Mouse (Mus musculus): Measurements from ENCODE around the gene Hnrnpa0. TPM values are rescaled to one million over a fixed set of nuclear protein-coding genes. Genes with fewer than 3 reads are reported as not detected.

Hnrnpa0 gene
- 25.0 and 104 TPM in 2 replicates for polyA plus RNA-seq (2012; rRNA removed; ENCODE audit: low replicate concordance)

DNA sequence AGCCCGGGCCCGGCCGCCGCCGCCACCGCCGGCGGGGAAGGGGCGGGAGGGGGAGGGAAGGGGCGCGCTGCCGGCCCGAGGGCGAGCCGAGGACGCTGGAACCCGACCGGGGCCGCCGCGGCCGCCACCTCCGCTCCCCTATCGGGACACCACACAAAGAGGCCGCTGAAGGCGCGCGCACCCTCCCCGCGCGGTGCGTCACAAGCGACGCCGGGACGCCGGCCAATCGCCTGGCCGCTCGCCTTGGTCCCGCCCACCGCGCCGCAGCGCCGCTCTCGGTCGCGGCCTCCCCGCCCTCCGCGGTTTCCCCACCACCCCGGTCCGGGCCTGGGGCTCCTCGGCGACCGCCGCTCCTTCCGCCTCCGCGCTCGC, at the start of gene Hnrnpa0:
TSS of gene Hnrnpa0 (minus strand) at position 161 of the 372 bp plus-strand sequence.

DNA sequence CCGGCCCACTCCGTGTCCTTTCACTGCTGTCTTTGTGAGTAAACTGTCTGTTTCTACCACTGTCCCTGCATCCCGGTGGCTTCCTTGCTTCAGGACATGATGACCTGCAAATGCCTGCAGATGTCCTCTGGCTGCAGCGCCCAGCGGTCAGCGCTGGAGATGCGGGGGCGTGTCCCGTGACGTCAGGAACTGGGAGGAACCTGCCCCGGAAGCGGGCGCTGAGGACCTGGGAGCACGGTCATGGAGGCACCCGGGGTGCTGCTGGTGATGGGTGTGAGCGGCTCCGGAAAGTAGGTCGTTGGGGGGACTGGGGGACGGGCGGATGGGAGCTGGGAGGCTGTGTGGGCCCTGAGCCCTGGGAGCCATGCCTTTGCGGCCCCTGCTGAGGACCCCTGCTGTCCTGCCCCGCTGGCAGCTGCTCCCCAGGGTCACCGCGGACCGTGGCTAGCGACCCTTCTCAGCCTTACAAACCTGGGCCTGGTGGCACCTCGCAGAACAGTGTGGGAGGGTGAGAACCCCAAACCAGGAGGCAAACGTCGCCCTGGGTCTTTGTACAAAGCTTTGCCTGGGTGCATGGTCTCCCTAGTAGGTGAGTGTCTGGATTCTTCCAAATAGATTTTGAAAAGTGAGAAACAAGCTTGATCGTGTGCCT, 29.2 kb upstream of the Hnrnpa0 start, which contains the start of gene Idnk:
TSS of gene Idnk (plus strand) at position 203 of the 652 bp plus-strand sequence.

DNA sequence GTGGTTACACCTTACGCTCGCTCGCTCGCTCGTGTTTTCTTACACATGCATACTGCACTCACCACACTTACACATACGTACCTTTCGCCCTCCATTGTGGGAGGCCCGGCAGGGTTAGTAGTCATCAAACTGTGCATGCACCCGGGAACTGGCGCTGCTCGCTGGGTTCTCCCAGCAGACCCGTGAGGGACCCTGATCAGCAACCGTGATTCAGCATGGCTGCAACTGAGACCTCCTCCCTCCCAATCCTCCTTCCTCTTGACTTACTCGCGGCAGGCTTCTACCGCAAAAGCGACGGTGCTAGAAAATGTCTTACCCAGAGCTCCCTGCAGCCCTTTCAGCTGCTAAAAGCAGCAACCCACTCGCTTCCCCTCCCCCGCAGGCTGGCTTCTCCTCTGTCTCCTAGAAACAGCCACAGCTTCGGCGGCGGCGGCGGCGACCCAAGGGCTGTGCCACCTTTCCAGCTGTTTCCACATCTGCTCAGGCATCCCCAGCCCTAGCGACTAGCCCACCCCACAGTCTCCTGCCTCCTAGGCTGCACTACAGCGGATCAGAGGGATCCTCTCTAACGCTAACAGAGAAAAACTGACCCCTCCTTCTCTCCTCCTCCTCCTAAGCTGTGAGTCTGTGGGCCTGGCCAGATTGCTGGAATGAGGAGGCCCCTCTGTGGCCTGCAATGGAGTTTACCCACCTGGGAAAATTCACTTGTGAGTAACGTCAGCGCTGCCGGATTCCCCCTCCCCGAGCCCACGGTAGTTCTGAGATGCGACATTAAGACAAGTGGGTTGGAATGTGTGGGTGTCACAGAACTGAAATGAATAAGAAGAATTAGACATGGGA, 15.1 kb downstream of the Hnrnpa0 start, which contains the start of gene Klhl3:
TSS of gene Klhl3 (minus strand) at position 532 of the 840 bp plus-strand sequence.

Other genes starting within 250 kb of the Hnrnpa0 start
- gene Spock1, start 220.2 kb downstream of the Hnrnpa0 start, polyA plus RNA-seq (2012; rRNA removed; ENCODE audit: low replicate concordance): 0.11 and 0.13 TPM in 2 replicates
- 2.2 and 2.3 TPM in 2 replicates for gene Klhl3, start 15.0 kb downstream of the Hnrnpa0 start, polyA plus RNA-seq (2012; rRNA removed; ENCODE audit: low replicate concordance)
- gene Idnk, start 29.1 kb upstream of the Hnrnpa0 start, polyA plus RNA-seq (2012; rRNA removed; ENCODE audit: low replicate concordance): 26.6 and 33.8 TPM in 2 replicates
- gene Ubqln1, start 87.1 kb upstream of the Hnrnpa0 start, polyA plus RNA-seq (2012; rRNA removed; ENCODE audit: low replicate concordance): 160 and 177 TPM in 2 replicates
- gene Gkap1, start 147.1 kb upstream of the Hnrnpa0 start, polyA plus RNA-seq (2012; rRNA removed; ENCODE audit: low replicate concordance): 7.1 and 8.5 TPM in 2 replicates
- 0.23 and 0.44 TPM in 2 replicates for gene Kif27, start 230.6 kb upstream of the Hnrnpa0 start, polyA plus RNA-seq (2012; rRNA removed; ENCODE audit: low replicate concordance)